Mouse (Mus musculus): Measurements from ENCODE around the gene Spef1. TPM values are rescaled to one million over a fixed set of nuclear protein-coding genes. Genes with fewer than 3 reads are reported as not detected.

The Spef1 gene
- total RNA-seq, 2 experiments from 2014 or later = 10.9 to 14.4 TPM

GRCm38 (mm10) chr2:131205521-131206182 lies 18.6 kb upstream of the Spef1 start:
- DNase-seq = no peak

GRCm38 (mm10) chr2:131204410-131204981 lies 17.4 kb upstream of the Spef1 start:
- peak; percentile 71 to 79 for DNase-seq

- DNase-seq = no peak
Measured at GRCm38 (mm10) chr2:131203816-131204409, 16.8 kb upstream of the Spef1 start.

DNA sequence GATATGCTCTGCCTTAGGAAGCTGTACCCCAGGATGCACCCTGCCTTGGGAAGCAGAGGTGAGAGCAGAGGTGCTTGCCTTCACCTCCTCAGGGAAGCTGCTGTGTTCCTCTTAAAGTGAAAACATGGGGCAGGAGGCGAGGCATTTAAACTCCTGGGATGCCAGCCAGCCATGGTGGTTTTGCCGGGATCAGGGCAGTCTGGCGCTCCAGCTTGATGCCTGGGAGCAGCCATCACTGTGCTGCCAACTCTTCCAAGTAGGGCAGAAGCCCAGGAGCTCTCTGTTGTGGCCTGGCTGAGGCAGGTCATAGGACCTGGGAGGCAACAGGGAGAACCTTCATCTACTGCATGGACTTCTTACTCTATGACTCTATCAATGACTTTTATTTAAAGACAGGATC lies 14.2 kb upstream of the Spef1 start:
- no peak for DNase-seq

DNA sequence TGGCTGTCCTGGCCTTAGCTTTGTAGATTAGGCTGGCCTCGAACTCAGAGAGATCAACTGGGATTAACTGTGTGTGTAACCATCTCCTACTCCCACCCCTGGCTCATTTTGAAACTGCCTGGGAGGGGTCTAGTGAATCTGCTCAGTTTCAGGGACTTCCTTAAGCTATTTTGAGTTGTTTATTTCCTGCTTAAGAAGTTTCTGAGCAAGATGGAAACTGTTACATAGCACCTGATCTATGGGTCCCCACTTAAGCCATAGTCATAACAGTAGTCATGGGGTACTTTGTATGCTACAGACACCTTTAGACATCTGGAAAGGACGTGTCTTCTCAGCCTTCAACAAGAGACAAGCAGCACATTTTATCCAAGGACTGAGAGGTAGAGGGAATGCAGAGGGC lies 13.6 kb upstream of the Spef1 start:
- DNase-seq = no peak

- DNase-seq = no peak
Measured at GRCm38 (mm10) chr2:131196606-131197316, 9.7 kb upstream of the Spef1 start.

DNA sequence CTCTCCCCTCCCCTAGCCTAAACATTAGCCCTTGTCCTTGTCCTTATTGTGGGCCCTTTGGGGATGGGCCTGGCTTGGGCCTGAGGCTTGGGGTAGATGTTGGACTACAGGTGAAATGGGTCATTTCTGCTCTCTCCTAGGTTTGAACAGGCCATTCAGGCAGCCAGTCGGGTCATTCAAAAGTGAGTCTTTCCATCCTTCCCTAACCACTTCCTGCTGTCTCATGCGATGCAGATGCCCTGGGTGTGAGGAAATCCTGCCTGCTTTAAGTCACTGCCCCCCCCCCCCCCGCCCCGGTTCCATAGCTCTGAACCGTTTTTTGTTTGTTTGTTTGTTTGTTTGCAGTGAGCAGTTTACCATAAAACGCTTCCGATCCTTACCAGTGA lies 3.9 kb upstream of the Spef1 start:
- no peak for DNase-seq

- DNase-seq = no peak
Measured at GRCm38 (mm10) chr2:131190344-131191004, 3.4 kb upstream of the Spef1 start.

DNA sequence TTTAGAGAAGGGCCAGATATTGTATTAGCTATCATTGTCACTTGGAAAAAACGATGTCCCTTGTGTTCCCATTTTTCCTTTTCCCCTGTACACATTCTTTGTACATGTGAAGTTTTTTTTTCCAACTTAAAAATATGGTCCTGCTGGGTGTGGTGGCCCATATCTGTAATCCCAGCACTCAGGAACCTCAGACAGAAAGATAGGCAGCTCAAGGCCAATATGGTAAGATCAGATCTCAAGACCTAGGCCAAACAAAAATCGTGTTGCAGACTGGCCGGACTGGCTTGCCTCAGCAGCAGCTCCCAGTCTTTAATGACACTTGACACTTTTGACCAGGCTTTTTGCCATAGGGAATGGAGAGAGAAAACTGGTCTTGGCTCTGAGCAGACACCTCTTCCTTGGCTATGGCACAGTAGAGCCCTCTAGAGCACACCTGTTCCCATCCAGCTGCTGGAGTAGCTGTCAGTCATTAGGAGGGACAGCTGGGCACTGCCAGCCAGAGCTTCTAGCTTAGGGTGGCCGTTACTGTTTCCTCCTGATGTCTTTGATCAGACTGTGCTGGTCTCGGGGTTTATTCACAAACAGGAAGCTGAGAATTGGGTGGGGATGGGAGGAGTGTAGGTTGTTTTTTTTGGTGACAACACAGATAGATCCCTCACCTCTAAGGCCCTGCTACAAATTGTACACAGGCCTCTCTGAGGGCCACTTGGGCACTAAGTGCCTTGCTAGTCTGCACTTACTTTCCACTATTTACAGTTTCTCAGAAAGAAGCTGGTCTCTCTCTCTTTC lies 2.6 kb upstream of the Spef1 start:
- no peak for DNase-seq

DNA sequence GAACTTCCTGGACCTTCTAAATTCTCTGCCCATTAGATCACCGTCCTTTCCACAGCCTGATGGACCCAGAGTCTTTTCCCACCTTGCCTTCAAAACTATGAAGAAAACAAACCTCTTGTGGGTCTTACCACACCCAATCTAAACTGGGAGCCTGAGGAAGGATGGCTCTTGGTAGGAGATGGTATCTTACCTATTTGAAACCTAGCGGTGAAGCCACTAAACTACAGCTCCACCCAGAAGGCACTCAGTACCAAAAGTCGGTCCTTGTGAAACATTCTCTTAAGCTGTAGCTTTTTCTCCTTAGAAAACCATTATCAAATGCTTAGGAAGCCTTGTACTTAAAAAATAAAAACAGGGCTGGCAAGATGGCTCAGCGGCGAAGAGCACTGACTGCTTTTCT lies 1.2 kb upstream of the Spef1 start:
- no peak for DNase-seq

- no peak for DNase-seq
Measured at GRCm38 (mm10) chr2:131187602-131187922, 480 bp upstream of the Spef1 start.

DNA sequence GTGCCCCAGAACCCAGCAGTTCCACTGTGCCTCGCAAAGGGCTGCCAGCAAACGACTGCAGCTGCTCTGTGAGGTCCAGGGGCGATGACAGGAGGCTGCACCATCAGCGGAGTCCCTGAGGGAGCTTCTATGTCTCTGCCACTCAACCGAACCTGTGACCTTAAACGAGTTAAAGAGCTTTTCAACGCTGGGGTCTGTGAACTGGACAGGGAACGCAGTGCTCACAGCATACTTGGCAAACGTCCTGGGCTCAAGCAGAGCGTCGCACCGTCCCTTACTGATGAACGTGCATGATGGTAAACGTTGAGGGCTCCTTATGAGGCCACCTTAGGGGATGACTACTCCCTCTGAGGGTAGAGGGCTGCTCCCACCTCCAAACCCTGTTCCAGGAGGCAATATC lies 739 bp downstream of the Spef1 start:
- DNase-seq = no peak

- peak; percentile 84 to 85 for DNase-seq
Measured at GRCm38 (mm10) chr2:131179990-131180587, 7.0 kb downstream of the Spef1 start, which contains the start of gene Cenpb. Cenpb (minus strand) TSS chr2:131180067.

GRCm38 (mm10) chr2:131179246-131179886 lies 7.7 kb downstream of the Spef1 start:
- DNase-seq = peak; percentile 52 to 53

DNA sequence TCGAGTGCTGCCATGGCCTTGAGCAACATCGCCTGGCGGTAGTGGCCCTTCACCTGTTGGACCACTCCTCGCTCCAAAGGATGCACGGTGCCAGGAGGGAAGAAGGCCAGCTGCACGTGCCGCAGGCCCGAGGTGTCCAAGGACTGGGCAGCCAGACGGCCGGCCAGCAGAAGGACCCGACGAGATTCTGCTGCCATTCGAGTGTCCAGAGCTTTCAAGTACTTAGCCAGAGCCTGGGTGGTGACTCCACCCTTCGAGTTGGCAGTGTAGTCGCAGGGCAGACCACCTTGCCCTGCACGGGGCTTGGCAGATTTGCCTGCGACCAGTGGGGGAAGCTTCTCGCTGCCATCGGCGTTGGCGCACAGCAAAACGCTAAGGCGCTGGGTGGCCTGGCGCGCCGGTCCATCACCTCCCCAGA lies 8.2 kb downstream of the Spef1 start:
- no peak for DNase-seq

- no peak for DNase-seq
Measured at GRCm38 (mm10) chr2:131177932-131178331, 9.2 kb downstream of the Spef1 start.

DNA sequence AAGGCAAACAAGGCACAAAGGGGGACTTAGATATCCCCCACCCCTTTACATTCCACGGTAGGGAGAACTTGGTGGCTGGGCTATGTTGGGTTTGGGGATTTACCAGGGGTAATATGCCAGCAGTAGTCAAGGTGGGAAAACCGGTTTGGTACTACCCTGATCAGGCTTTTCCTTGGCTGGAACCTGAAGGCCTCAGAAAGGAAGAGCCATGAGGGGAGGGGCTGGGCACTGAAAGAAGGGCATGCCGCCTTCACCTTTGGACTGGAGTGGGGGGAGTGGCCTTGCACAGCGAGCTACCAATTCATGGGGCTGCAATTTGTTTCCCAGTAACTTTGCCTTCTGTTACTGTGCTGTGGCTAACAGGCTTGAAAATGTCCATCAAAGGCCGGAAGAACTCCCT lies 10.6 kb downstream of the Spef1 start:
- DNase-seq = no peak

- DNase-seq = no peak
Measured at GRCm38 (mm10) chr2:131175945-131176309, 11.2 kb downstream of the Spef1 start.

DNA sequence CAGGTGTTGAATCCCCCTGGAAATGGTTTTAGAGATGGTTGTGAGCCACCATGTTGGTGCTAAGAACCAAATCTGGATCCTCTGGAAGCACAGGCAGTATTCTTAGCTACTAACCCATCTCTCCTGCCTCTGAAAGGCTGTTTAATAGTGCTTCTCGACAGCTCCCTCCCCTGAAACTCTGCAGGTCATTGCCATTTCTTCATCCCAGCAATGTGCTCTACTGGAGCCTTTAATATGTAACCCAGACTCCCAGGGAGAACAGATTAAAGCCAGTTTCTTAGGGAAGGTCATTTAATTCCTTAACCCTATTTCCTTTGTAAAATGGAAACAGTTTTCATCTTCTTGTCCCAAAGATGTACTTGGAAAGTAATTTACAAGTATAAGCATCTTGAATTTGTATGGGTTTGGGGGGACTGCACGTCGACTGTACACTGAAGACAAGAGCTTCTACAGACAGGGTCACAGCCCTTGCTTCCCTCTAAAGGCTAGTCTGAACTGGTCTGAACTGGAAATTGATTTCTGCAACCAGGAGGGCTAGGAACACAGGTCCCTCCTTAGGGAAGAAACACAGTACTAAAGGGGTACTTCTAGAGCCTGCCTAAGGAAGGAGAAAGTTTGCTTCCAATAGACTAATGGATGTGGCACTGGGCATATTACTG lies 11.7 kb downstream of the Spef1 start:
- DNase-seq = no peak

DNA sequence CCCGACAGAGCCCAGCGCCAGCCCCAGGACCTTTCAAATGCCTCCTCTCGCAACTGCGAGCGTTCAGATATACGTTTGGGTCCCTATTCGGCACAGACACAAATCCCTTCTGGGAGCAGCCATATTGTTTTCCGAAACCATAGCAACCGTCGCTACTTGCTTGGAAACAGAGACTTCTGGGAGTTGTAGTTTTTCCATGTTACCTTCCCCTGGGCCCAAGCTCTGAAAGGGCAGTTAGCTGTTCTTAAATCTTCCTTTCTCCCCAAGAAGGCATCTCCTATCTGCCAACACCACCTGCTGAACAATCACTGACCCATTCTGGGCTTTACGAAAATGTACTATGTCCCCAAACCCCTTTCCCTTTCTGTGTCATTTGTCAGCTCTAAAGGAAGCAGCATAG lies 12.4 kb downstream of the Spef1 start:
- peak; percentile 48 to 68 for DNase-seq

- no peak for DNase-seq
Measured at GRCm38 (mm10) chr2:131172322-131172721, 14.8 kb downstream of the Spef1 start.
